Mouse (Mus musculus): Measurements from ENCODE around the gene Ermap. TPM values are rescaled to one million over a fixed set of nuclear protein-coding genes. Genes with fewer than 3 reads are reported as not detected.
A peak's percentile ranks its signal among the peaks of the same experiment; 100 is the strongest.

Ermap gene
- polyA plus RNA-seq, 1 experiment from 2014 or later, result 11.1 TPM

DNA sequence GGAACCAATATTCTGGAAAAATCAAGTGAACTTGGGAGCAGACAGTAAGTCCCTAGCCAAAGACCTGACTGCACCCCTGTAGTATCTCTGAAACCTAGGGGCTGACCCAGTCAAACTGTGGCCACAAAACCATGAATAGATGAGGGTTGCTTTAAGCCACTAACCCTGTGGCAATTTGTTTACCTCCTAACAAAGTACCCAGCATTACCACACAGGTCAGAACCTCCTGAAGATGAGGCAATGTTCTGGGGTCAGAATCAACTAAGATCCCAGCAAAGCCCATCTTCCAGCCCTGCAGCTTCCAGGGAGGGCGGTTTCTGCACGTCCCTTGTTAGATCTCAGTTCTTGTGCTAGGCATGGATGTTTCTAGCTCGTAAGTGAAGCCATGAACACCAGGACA, 34.7 kb upstream of the Ermap start:
- Histone ChIP-seq H3K27ac (ENCODE audit: low read depth, low read length) (no peak overlapping the region), H3K4me3 (ENCODE audit: low read depth, low read length) (no peak overlapping the region), H3K27me3 (ENCODE audit: control insufficient read depth, insufficient read depth, low read length) (no peaks in the 10 kb centered on the region), H3K9me3 (ENCODE audit: control insufficient read depth, low read length) (no peaks in the 10 kb centered on the region), H3K36me3 (ENCODE audit: control insufficient read depth, insufficient read depth, low read length) (0 out of 2 replicates have a peak, but pooled peaks cover 10% of the 10 kb centered on the region), H3K4me2 (replicated peaks; ENCODE audit: low read depth, low read length) (no peak overlapping the region), H3K9ac (ENCODE audit: low read depth, low read length) (no peak overlapping the region), H3K4me1 (replicated peaks; ENCODE audit: control insufficient read depth, insufficient read depth, low read length) (no peaks in the 10 kb centered on the region)
- 96% methylated on average over 3 of the region's 3 CpGs for WGBS
- ATAC-seq (ENCODE audit: low FRiP score) (no peak), DNase-seq (ENCODE audit: low spot score) (no peak)

- no peaks in the 10 kb centered on the region for H3K27me3 ChIP-seq (ENCODE audit: control insufficient read depth, insufficient read depth, low read length)
- H3K4me1 ChIP-seq (replicated peaks; ENCODE audit: control insufficient read depth, insufficient read depth, low read length), result no peaks in the 10 kb centered on the region
- peak; percentile 52 for DNase-seq (ENCODE audit: low spot score)
- H3K36me3 ChIP-seq (ENCODE audit: control insufficient read depth, insufficient read depth, low read length), result 0 out of 2 replicates have a peak, but pooled peaks cover 10% of the 10 kb centered on the region
- no peak overlapping the region for H3K9ac ChIP-seq (ENCODE audit: low read depth, low read length)
- no peak overlapping the region for H3K4me3 ChIP-seq (ENCODE audit: low read depth, low read length)
- no peak overlapping the region for H3K27ac ChIP-seq (ENCODE audit: low read depth, low read length)
- WGBS, result 88% methylated on average over 1 of the region's 1 CpGs
- no peak for ATAC-seq (ENCODE audit: low FRiP score)
- no peaks in the 10 kb centered on the region for H3K9me3 ChIP-seq (ENCODE audit: control insufficient read depth, low read length)
- no peak overlapping the region for H3K4me2 ChIP-seq (replicated peaks; ENCODE audit: low read depth, low read length)
Measured at GRCm38 (mm10) chr4:119223696-119224095, 33.9 kb upstream of the Ermap start.

DNA sequence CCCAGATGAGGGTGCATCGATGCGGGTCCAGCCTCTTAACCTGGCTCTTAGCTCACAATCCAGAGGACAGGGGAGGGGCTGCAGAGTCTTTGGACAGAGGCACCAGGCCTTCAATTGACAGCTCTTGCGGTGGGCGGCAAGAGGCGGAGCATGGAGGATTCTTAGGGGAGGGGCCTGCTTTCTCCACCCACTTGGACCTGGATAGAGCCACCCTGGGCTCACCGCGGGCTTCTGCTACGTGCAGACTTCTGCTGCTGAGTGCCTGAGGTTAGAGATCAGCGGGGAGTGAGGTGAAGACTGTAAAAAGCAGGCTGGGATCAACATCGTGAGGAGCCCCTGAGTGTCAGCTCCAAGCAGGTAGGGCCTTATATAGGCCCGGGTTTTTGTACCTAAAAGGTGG, 28.4 kb upstream of the Ermap start, which contains the start of gene Tmem269:
Gene Tmem269 (minus strand): TSS at position 49 of the 400 bp plus-strand sequence.
- Histone ChIP-seq H3K9me3 (ENCODE audit: control insufficient read depth, low read length) (no peaks in the 10 kb centered on the region), H3K36me3 (ENCODE audit: control insufficient read depth, insufficient read depth, low read length) (no peaks in the 10 kb centered on the region), H3K4me1 (replicated peaks; ENCODE audit: control insufficient read depth, insufficient read depth, low read length) (no peaks in the 10 kb centered on the region), H3K9ac (ENCODE audit: low read depth, low read length) (no peak within 1 kb of the TSS), H3K27ac (ENCODE audit: low read depth, low read length) (no peak within 1 kb of the TSS), H3K4me2 (replicated peaks; ENCODE audit: low read depth, low read length) (peak within 1 kb of the TSS; percentile 6; the same call in 1 of the 2 replicates), H3K27me3 (ENCODE audit: control insufficient read depth, insufficient read depth, low read length) (no peaks in the 10 kb centered on the region), H3K4me3 (ENCODE audit: low read depth, low read length) (no peak within 1 kb of the TSS)
- peak; percentile 40; the same call in 1 of the 2 replicates for ATAC-seq (ENCODE audit: low FRiP score)
- 12% methylated on average over 11 of the region's 11 CpGs for WGBS
- DNase-seq (ENCODE audit: low spot score), result no peak

DNA sequence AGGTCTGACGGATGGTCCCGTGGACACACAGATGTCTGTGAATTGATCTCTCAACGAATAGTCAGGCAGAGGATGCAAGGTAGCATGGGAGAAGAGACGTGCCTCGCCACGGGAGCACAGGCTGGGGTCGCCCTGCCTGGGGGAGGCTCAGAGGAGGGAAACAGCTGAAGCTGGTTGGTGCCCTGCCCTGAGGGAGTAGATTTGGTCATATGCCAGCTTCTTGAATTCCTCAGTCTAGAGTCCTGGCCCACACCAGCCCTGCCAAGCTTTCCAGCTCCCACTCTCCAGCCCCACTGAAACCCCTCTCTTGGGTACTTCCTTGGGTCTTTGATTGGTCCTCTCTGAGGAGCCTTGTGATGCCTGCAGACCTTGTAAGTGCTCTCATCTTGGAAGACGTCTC, 26.9 kb upstream of the Ermap start:
- 87% methylated on average over 8 of the region's 8 CpGs for WGBS

DNA sequence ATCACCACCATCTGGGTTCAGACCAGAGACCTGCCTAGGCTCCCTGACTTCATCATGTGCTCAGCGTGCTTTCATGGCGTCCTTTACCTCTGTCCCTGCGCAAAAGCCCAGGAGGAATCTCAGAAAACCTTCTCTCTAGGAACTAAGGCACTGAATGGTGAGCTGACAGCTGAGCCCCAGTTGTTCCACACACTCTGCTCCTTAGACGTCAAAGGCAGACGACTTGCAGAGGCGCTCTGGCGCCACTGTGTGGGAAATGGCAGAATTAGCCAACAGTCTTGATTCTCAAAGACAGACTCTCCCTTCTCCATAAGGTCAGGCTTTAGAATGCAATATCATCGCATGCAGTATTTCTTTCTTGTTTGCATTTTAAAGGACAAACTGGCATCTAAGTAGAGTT, 14.9 kb upstream of the Ermap start:
- Histone ChIP-seq H3K4me1 (replicated peaks; ENCODE audit: control insufficient read depth, insufficient read depth, low read length) (no peaks in the 10 kb centered on the region), H3K9me3 (ENCODE audit: control insufficient read depth, low read length) (no peaks in the 10 kb centered on the region), H3K36me3 (ENCODE audit: control insufficient read depth, insufficient read depth, low read length) (peaks cover 5% of the 10 kb centered on the region; the same call in 1 of the 2 replicates), H3K9ac (ENCODE audit: low read depth, low read length) (no peak overlapping the region), H3K4me2 (replicated peaks; ENCODE audit: low read depth, low read length) (no peak overlapping the region), H3K27me3 (ENCODE audit: control insufficient read depth, insufficient read depth, low read length) (no peaks in the 10 kb centered on the region), H3K4me3 (ENCODE audit: low read depth, low read length) (no peak overlapping the region), H3K27ac (ENCODE audit: low read depth, low read length) (no peak overlapping the region)
- peak; percentile 57; the same call in 1 of the 2 replicates for ATAC-seq (ENCODE audit: low FRiP score)
- peak; percentile 79 for DNase-seq (ENCODE audit: low spot score)
- WGBS, result 21% methylated on average over 8 of the region's 8 CpGs

More for the DNA sequence above, 26.9 kb upstream of the Ermap start:
- no peaks in the 10 kb centered on the region for H3K4me1 ChIP-seq (replicated peaks; ENCODE audit: control insufficient read depth, insufficient read depth, low read length)
- no peak overlapping the region for H3K4me3 ChIP-seq (ENCODE audit: low read depth, low read length)
- no peaks in the 10 kb centered on the region for H3K36me3 ChIP-seq (ENCODE audit: control insufficient read depth, insufficient read depth, low read length)
- ATAC-seq (ENCODE audit: low FRiP score) (no peak), DNase-seq (ENCODE audit: low spot score) (no peak)
- H3K9ac ChIP-seq (ENCODE audit: low read depth, low read length), result no peak overlapping the region
- no peaks in the 10 kb centered on the region for H3K9me3 ChIP-seq (ENCODE audit: control insufficient read depth, low read length)
- H3K27me3 ChIP-seq (ENCODE audit: control insufficient read depth, insufficient read depth, low read length), result no peaks in the 10 kb centered on the region
- no peak overlapping the region for H3K4me2 ChIP-seq (replicated peaks; ENCODE audit: low read depth, low read length)
- H3K27ac ChIP-seq (ENCODE audit: low read depth, low read length), result no peak overlapping the region

DNA sequence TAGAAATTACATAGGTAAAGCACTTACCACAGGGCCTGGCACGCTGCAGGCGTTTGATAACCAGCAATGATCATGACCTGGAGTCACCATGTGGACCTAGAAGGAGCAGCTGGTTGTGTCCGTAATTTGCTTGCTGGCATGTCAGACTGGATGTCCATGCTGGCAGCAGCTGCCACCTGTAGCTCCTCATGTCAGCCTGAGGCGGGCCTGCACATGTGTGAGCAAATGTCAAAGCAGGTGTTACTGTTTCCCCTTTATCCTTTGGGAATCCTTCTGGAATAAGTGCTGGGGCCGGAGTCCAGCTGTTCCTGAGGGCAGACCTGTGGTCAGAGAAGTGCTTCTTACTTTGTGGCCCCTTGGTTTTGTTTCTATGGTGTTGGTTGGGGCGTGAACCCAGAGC, 8.3 kb upstream of the Ermap start:
- no peak overlapping the region for H3K4me3 ChIP-seq (ENCODE audit: low read depth, low read length)
- H3K27ac ChIP-seq (ENCODE audit: low read depth, low read length), result no peak overlapping the region
- peaks cover 5% of the 10 kb centered on the region; the same call in 1 of the 2 replicates for H3K36me3 ChIP-seq (ENCODE audit: control insufficient read depth, insufficient read depth, low read length)
- no peaks in the 10 kb centered on the region for H3K27me3 ChIP-seq (ENCODE audit: control insufficient read depth, insufficient read depth, low read length)
- H3K4me2 ChIP-seq (replicated peaks; ENCODE audit: low read depth, low read length), result no peak overlapping the region
- no peaks in the 10 kb centered on the region; the same call in 1 of the 2 replicates for H3K4me1 ChIP-seq (replicated peaks; ENCODE audit: control insufficient read depth, insufficient read depth, low read length)
- no peak overlapping the region for H3K9ac ChIP-seq (ENCODE audit: low read depth, low read length)
- ATAC-seq (ENCODE audit: low FRiP score), result no peak
- H3K9me3 ChIP-seq (ENCODE audit: control insufficient read depth, low read length), result no peaks in the 10 kb centered on the region
- DNase-seq (ENCODE audit: low spot score), result no peak
- 86% methylated on average over 6 of the region's 6 CpGs for WGBS

DNA sequence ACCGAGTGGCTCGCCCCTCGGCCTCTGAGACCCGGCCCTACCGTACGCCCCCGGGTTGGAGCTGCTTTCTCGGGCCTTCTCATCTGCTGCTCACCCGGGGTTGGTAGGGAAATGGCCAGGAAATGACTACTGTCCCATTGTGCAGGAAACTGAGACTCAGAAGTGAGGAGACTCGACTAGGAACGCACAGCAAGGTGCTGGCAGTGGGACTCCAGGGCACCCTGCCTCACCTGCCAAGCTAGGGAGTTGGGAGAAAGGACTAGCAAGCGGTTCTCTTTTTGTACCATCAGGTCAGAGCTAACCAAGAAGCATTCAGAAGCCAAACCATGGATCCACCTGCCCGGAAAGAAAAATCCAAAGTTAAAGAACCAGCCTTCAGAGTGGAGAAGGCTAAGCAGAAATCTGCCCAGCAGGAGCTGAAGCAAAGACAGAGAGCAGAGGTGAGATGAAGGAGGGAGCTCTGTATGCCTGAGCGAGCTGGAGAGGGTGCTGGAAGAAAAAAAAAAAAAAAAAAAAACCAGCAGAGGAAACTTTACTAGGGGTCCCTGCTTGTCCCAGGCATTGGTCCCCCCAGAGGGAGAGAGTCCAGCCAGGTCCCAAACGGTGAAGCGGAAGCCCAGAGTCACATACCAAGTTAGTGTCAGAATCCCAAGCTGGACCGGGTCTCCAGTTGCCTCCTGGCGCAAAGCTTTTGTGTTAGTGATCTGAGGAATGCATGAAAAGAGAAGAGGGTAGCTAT, 5.9 kb upstream of the Ermap start:
- ATAC-seq (ENCODE audit: low FRiP score) (peak; percentile 25; the same call in 1 of the 2 replicates), DNase-seq (ENCODE audit: low spot score) (no peak)
- H3K36me3 ChIP-seq (ENCODE audit: control insufficient read depth, insufficient read depth, low read length), result no peaks in the 10 kb centered on the region; the same call in 1 of the 2 replicates
- no peaks in the 10 kb centered on the region for H3K27me3 ChIP-seq (ENCODE audit: control insufficient read depth, insufficient read depth, low read length)
- H3K4me1 ChIP-seq (replicated peaks; ENCODE audit: control insufficient read depth, insufficient read depth, low read length), result no peaks in the 10 kb centered on the region; the same call in 1 of the 2 replicates
- peak overlapping the region; percentile 64 for H3K4me2 ChIP-seq (replicated peaks; ENCODE audit: low read depth, low read length)
- peak overlapping the region; percentile 77 for H3K9ac ChIP-seq (ENCODE audit: low read depth, low read length)
- WGBS, result 7% methylated on average over 18 of the region's 18 CpGs
- H3K27ac ChIP-seq (ENCODE audit: low read depth, low read length), result peak overlapping the region; percentile 56; the same call in 1 of the 2 replicates
- H3K9me3 ChIP-seq (ENCODE audit: control insufficient read depth, low read length), result no peaks in the 10 kb centered on the region
- H3K4me3 ChIP-seq (ENCODE audit: low read depth, low read length), result peak overlapping the region; percentile 77

DNA sequence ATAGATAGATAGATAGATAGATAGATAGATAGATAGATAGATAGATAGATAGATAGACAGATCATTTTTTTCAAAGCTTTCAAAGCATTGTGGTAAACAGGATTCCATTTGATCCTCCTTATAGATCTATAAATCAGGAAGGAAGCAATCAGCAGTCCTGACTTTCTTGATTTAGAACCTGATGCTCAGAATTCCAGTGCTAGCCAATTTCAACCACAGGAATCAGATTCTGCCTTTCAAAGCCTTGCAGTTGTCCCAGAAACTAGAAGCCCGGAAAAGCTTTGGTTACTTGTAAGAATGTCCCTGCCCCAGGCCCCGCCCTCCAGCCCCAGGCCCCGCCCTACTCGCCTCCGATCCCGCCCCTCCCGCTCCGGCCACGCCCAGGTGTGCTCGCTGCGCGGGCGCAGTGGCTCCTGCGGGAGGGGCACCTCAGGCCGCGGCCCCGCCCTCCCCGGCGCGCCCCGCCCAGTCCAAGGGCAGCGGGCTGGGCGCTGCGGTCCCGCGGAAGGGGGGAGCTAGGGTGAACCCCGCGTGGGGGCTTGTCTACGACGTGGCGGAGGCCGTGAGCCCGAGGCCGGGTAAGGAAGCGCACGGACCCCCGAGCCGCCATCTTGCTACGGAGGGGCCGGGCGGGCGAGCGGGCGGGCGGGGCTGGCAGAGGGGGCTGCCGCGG, 5.2 kb upstream of the Ermap start, which contains the start of gene Svbp:
Gene Svbp (plus strand): TSS at position 398 of the 673 bp plus-strand sequence.
- ATAC-seq (ENCODE audit: low FRiP score) (peak; percentile 93), DNase-seq (ENCODE audit: low spot score) (peak; percentile 91)
- Histone ChIP-seq H3K9ac (ENCODE audit: low read depth, low read length) (peak within 1 kb of the TSS; percentile 77), H3K4me3 (ENCODE audit: low read depth, low read length) (peak within 1 kb of the TSS; percentile 77), H3K9me3 (ENCODE audit: control insufficient read depth, low read length) (no peaks in the 10 kb centered on the region), H3K27ac (ENCODE audit: low read depth, low read length) (peak within 1 kb of the TSS; percentile 56; the same call in 1 of the 2 replicates), H3K4me2 (replicated peaks; ENCODE audit: low read depth, low read length) (peak within 1 kb of the TSS; percentile 64), H3K27me3 (ENCODE audit: control insufficient read depth, insufficient read depth, low read length) (no peaks in the 10 kb centered on the region), H3K4me1 (replicated peaks; ENCODE audit: control insufficient read depth, insufficient read depth, low read length) (no peaks in the 10 kb centered on the region; the same call in 1 of the 2 replicates), H3K36me3 (ENCODE audit: control insufficient read depth, insufficient read depth, low read length) (no peaks in the 10 kb centered on the region)
- WGBS, result under 1% methylated on average over 38 of the region's 47 CpGs

Measured in hindbrain, embryonic 11.5 days (tissue).